Mouse (Mus musculus) kidney, postnatal 0 days (tissue): Measurements from ENCODE around the gene Hist4h4. TPM values are rescaled to one million over a fixed set of nuclear protein-coding genes. Genes with fewer than 3 reads are reported as not detected.

ENCODE experiments used
- ATAC-seq: fragments of 200-750 bp; cut with Nextera tagmentation; replicated peaks from 2 replicates; pipeline ENCODE4 v1.8.0; 2017; ENCODE audit warnings: low read depth, moderate number of reproducible peaks, moderate TSS enrichment, moderate library complexity; ENCODE audit not compliant: low FRiP score
- DNase-seq: peaks from one replicate; pipeline ENCODE4 v3.0.0-alpha.2; 2016; ENCODE audit warnings: low spot score
- H3K27ac ChIP-seq: fragments of 300-500 bp; sonication (generic); 2 replicates; pipeline ENCODE4 v1.5.1; 2014; ENCODE audit warnings: mild to moderate bottlenecking
- H3K27me3 ChIP-seq: fragments of 300-500 bp; sonication (generic); 2 replicates; pipeline ENCODE4 v1.6.1; 2014; ENCODE audit warnings: low read length, mixed read lengths; ENCODE audit not compliant: insufficient read depth
- H3K36me3 ChIP-seq: fragments of 300-500 bp; sonication (generic); 2 replicates; pipeline ENCODE4 v1.6.1; 2014; ENCODE audit warnings: low read length, mixed read lengths; ENCODE audit not compliant: insufficient read depth
- H3K4me1 ChIP-seq: fragments of 300-500 bp; sonication (generic); replicated peaks from 2 replicates; pipeline ENCODE4 v1.6.1; 2014; ENCODE audit warnings: antibody characterized with exemption, low read length, mixed read lengths; ENCODE audit not compliant: insufficient read depth
- H3K4me2 ChIP-seq: fragments of 300-500 bp; sonication (generic); 2 replicates; pipeline ENCODE4 v1.6.1; 2014; ENCODE audit warnings: mild to moderate bottlenecking, low read length, moderate library complexity, mixed read lengths
- H3K4me3 ChIP-seq: fragments of 300-500 bp; sonication (generic); replicated peaks from 2 replicates; pipeline ENCODE4 v1.5.1; 2014; ENCODE audit warnings: low read depth, low read length
- H3K9ac ChIP-seq: fragments of 300-500 bp; sonication (generic); 2 replicates; pipeline ENCODE4 v1.6.1; 2014; ENCODE audit warnings: low read depth, low read length
- H3K9me3 ChIP-seq: fragments of 300-500 bp; sonication (generic); replicated peaks from 2 replicates; pipeline ENCODE4 v1.6.1; 2016; ENCODE audit warnings: low read length, inconsistent platforms, mixed read lengths
- CTCF ChIP-seq: IDR thresholded peaks from 2 replicates; pipeline ENCODE4 v1.5.1; 2016; ENCODE audit warnings: antibody characterized with exemption, low read depth, mild to moderate bottlenecking, moderate library complexity
- WGBS: fragments of 180-500 bp; shearing (Covaris S2); extraction: QIAGEN DNeasy Blood & Tissue Kit; methylation state at CpG from one replicate; pipeline ENCODE4 v1.1.7; 2014; 5-methylcytosine and 5-hydroxymethylcytosine counted together
- polyA plus RNA-seq: library from polyadenylated mRNA; unstranded; fragments of >200 nt; fragmentation: Nextera tagmentation; extraction: Ambion mirVana; gene quantifications from 2 replicates; pipeline ENCODE4 v1.2.1, GENCODE M21; 2015

The Hist4h4 gene
- 0.64 and 0.88 TPM in 2 replicates for polyA plus RNA-seq

DNA sequence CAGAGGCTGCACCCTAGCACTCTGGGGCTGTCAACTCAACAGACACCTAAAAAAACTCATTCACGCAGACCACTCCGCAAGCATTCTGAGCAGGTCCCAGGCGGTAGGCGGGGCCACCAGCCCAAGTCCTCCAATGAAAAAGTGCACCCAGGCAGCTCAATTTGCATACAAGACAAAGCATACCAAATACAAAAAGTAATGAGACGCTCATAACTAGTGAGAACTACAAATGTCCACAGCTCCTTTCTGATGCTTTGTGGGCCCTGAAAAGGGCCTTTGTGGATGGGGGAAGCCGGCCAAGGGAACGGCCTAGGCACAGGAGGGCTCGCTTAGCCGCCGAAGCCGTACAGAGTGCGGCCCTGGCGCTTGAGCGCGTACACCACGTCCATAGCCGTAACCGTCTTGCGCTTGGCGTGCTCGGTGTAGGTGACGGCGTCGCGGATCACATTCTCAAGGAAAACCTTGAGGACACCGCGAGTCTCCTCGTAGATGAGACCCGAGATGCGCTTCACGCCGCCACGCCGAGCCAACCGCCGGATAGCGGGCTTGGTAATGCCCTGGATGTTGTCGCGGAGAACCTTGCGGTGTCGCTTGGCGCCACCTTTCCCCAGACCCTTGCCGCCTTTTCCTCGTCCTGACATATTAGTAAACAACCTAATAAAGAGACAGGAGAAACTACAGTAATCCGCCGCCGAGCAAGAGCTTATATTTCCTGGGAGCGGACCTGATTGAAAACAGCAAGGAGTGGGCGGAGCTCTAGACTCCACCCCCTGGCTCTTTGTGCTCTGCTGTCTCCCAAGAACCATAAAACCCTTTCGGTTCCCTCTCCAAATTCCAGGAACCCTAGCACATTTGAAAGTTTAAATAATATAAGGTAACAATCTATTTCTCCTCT lies at the start of gene Hist4h4:
Gene Hist4h4 (minus strand): TSS at position 677 of the 895 bp plus-strand sequence.
- H3K4me1 ChIP-seq, result peaks cover under 1% of the 10 kb centered on the region
- peak within 1 kb of the TSS; percentile 85 for H3K9ac ChIP-seq
- peak within 1 kb of the TSS; percentile 70 for H3K4me2 ChIP-seq
- peak within 1 kb of the TSS; percentile 64 for H3K4me3 ChIP-seq
- ATAC-seq (peak; percentile 56), DNase-seq (peak; percentile 97)
- no peaks in the 10 kb centered on the region for H3K9me3 ChIP-seq
- no peak for TF ChIP-seq CTCF
- no peaks in the 10 kb centered on the region for H3K36me3 ChIP-seq
- H3K27me3 ChIP-seq, result no peaks in the 10 kb centered on the region
- H3K27ac ChIP-seq, result peak within 1 kb of the TSS; percentile 98
- WGBS, result under 1% methylated on average over 50 of the region's 50 CpGs

GRCm38 (mm10) chr6:136852762-136853161 lies 48.5 kb upstream of the Hist4h4 start:
- Histone ChIP-seq H3K4me3 (no peak overlapping the region), H3K9me3 (no peaks in the 10 kb centered on the region), H3K4me2 (no peak overlapping the region), H3K27ac (peak overlapping the region; percentile 82), H3K4me1 (peaks cover 15% of the 10 kb centered on the region; the same call in 1 of the 2 replicates), H3K27me3 (no peaks in the 10 kb centered on the region), H3K9ac (no peak overlapping the region), H3K36me3 (no peaks in the 10 kb centered on the region)
- DNase-seq (peak; percentile 54), ATAC-seq (peak; percentile 12; the same call in 1 of the 2 replicates)
- 52% methylated on average over 3 of the region's 3 CpGs for WGBS
- no peak for TF ChIP-seq CTCF

- no peak for TF ChIP-seq CTCF
- no peaks in the 10 kb centered on the region for H3K27me3 ChIP-seq
- no peaks in the 10 kb centered on the region for H3K9me3 ChIP-seq
- no peak overlapping the region for H3K9ac ChIP-seq
- no peaks in the 10 kb centered on the region for H3K36me3 ChIP-seq
- DNase-seq, result no peak
- WGBS, result 62% methylated on average over 4 of the region's 4 CpGs
- peak overlapping the region; percentile 82 for H3K27ac ChIP-seq
- peak; percentile 58 for ATAC-seq
- H3K4me3 ChIP-seq, result no peak overlapping the region
- no peak overlapping the region for H3K4me2 ChIP-seq
- H3K4me1 ChIP-seq, result peaks cover 11% of the 10 kb centered on the region; the same call in 1 of the 2 replicates
Measured at GRCm38 (mm10) chr6:136852348-136852747, 48.1 kb upstream of the Hist4h4 start.

DNA sequence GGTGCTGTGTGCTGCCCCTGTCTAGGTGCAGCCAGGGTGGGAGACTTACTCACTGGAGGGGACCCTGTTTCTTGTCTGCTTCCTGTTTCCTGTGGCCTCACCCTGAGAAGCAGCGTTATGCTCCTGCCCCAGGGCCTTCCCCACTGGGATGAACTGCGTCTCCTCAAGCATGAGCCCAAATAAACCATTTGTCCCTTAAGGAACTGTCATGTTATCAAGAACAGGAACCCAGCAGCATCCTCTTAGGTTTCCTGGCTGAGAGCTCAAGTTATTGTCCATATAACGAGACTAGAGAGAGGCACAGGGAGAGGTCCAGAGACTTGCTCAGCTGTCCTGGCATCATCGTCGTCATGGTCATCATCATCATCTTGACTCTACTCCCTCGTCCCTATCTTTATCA lies 46.1 kb upstream of the Hist4h4 start:
- H3K36me3 ChIP-seq, result no peaks in the 10 kb centered on the region
- H3K9ac ChIP-seq, result no peak overlapping the region
- DNase-seq (no peak), ATAC-seq (no peak)
- peaks cover 6% of the 10 kb centered on the region; the same call in 1 of the 2 replicates for H3K4me1 ChIP-seq
- no peaks in the 10 kb centered on the region for H3K27me3 ChIP-seq
- no peaks in the 10 kb centered on the region for H3K9me3 ChIP-seq
- no peak overlapping the region for H3K4me3 ChIP-seq
- H3K27ac ChIP-seq, result peak overlapping the region; percentile 19; the same call in 1 of the 2 replicates
- TF ChIP-seq CTCF, result no peak
- 58% methylated on average over 6 of the region's 6 CpGs for WGBS
- H3K4me2 ChIP-seq, result no peak overlapping the region

DNA sequence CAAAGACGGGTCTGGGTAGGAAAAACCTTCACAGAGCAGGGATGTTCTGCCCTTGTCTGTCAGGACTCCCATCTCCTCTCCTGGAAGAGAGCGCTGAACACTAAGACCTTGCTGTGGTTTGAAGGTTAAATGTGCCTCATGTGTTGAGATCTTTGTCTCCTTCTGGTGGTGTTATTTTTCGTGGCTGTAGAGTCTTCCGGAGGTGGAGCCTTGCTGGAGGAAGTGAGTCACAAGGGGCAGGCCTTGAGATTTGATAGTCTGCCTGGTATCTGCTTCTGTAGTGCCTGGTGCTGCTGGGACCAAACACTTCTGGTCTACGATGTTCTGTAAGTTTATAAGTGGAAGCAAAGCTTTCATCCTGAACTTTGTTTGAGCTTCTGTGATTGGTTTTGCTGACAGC lies 44.8 kb upstream of the Hist4h4 start:
- Histone ChIP-seq H3K27ac (no peak overlapping the region), H3K27me3 (no peaks in the 10 kb centered on the region), H3K4me2 (no peak overlapping the region), H3K9me3 (no peaks in the 10 kb centered on the region), H3K9ac (no peak overlapping the region), H3K36me3 (no peaks in the 10 kb centered on the region), H3K4me1 (peaks cover 6% of the 10 kb centered on the region; the same call in 1 of the 2 replicates), H3K4me3 (no peak overlapping the region)
- ATAC-seq (no peak), DNase-seq (no peak)
- 94% methylated on average over 5 of the region's 5 CpGs for WGBS
- no peak for TF ChIP-seq CTCF

- Histone ChIP-seq H3K4me1 (peaks cover 6% of the 10 kb centered on the region; the same call in 1 of the 2 replicates), H3K4me3 (no peak overlapping the region), H3K4me2 (no peak overlapping the region), H3K9me3 (no peaks in the 10 kb centered on the region), H3K9ac (no peak overlapping the region), H3K36me3 (no peaks in the 10 kb centered on the region), H3K27ac (no peak overlapping the region), H3K27me3 (no peaks in the 10 kb centered on the region)
- ATAC-seq, result no peak
- TF ChIP-seq CTCF, result no peak
- WGBS, result 91% methylated on average over 8 of the region's 8 CpGs
- DNase-seq, result no peak
Measured at GRCm38 (mm10) chr6:136848399-136848798, 44.2 kb upstream of the Hist4h4 start.
